ENCODE assay signal across 8 mouse cellular contexts in genomic region chr1:177150344-177151021, GRCm38 (mm10).
A peak's percentile ranks its signal among the peaks of the same experiment; 100 is the strongest.
DNase-seq lines count a peak whose midpoint lies in the region; ATAC-seq lines count a peak whose summit lies in the region.

No protein-coding gene starts in this region.

- peaks cover 9% of the 10 kb centered on the region for H3K4me1 ChIP-seq in limb, embryonic 12.5 days (replicated peaks)
- peaks cover 10% of the 10 kb centered on the region for H3K4me1 ChIP-seq in limb, embryonic 10.5 days
- peaks cover 13% of the 10 kb centered on the region for H3K4me1 ChIP-seq in hindbrain, embryonic 12.5 days
- H3K4me1 ChIP-seq in neural tube, embryonic 15.5 days: peaks cover 9% of the 10 kb centered on the region

- no peaks in the 10 kb centered on the region for H3K27me3 ChIP-seq in limb, embryonic 12.5 days
- no peaks in the 10 kb centered on the region for H3K27me3 ChIP-seq in limb, embryonic 10.5 days (ENCODE audit: low read depth, poor library complexity, severe bottlenecking)
- no peaks in the 10 kb centered on the region for H3K27me3 ChIP-seq in hindbrain, embryonic 12.5 days
- no peaks in the 10 kb centered on the region for H3K27me3 ChIP-seq in neural tube, embryonic 15.5 days (replicated peaks)

- peak; percentile 38 to 42 for DNase-seq in cerebellum, postnatal 10 days
- DNase-seq in cerebellum, adult 18-20 months: no peak
- DNase-seq in limb, embryonic 10.5 days (ENCODE audit: low spot score): no peak
- DNase-seq in thymus, postnatal 4 days: no peak
- DNase-seq in ovary, postnatal 10 days (ENCODE audit: low spot score): no peak

- H3K4me2 ChIP-seq in limb, embryonic 12.5 days: 0 out of 2 replicates have a peak overlapping the region, but pooled peaks have one; percentile 13
- H3K4me2 ChIP-seq in hindbrain, embryonic 12.5 days (replicated peaks): peak overlapping the region; percentile 43
- H3K4me2 ChIP-seq in neural tube, embryonic 15.5 days: peak overlapping the region; percentile 49

- H3K4me3 ChIP-seq in limb, embryonic 12.5 days (replicated peaks): no peak overlapping the region
- no peak overlapping the region for H3K4me3 ChIP-seq in limb, embryonic 10.5 days
- no peak overlapping the region for H3K4me3 ChIP-seq in hindbrain, embryonic 12.5 days
- H3K4me3 ChIP-seq in neural tube, embryonic 15.5 days (replicated peaks): peak overlapping the region; percentile 21

- no peak overlapping the region for H3K27ac ChIP-seq in limb, embryonic 12.5 days
- no peak overlapping the region for H3K27ac ChIP-seq in limb, embryonic 10.5 days
- H3K27ac ChIP-seq in hindbrain, embryonic 12.5 days: peak overlapping the region; percentile 79
- peak overlapping the region; percentile 65 for H3K27ac ChIP-seq in neural tube, embryonic 15.5 days (replicated peaks)

- H3K36me3 ChIP-seq in limb, embryonic 12.5 days: no peaks in the 10 kb centered on the region
- H3K36me3 ChIP-seq in limb, embryonic 10.5 days: no peaks in the 10 kb centered on the region
- no peaks in the 10 kb centered on the region for H3K36me3 ChIP-seq in hindbrain, embryonic 12.5 days
- H3K36me3 ChIP-seq in neural tube, embryonic 15.5 days: no peaks in the 10 kb centered on the region

- ATAC-seq in limb, embryonic 12.5 days (ENCODE audit: insufficient number of reproducible peaks, insufficient read depth, low FRiP score, low TSS enrichment, low read depth): no peak
- peak; percentile 91 for ATAC-seq in hindbrain, embryonic 12.5 days (ENCODE audit: low FRiP score)
- ATAC-seq in neural tube, embryonic 15.5 days (ENCODE audit: low FRiP score): peak; percentile 57

- H3K9me3 ChIP-seq in limb, embryonic 12.5 days: no peaks in the 10 kb centered on the region
- no peaks in the 10 kb centered on the region for H3K9me3 ChIP-seq in limb, embryonic 10.5 days (replicated peaks)
- H3K9me3 ChIP-seq in hindbrain, embryonic 12.5 days (replicated peaks): no peaks in the 10 kb centered on the region
- no peaks in the 10 kb centered on the region for H3K9me3 ChIP-seq in neural tube, embryonic 15.5 days (replicated peaks)

- WGBS in limb, embryonic 12.5 days: 26% methylated on average over 11 of the region's 11 CpGs
- 35% methylated on average over 11 of the region's 11 CpGs for WGBS in limb, embryonic 10.5 days
- 6% methylated on average over 11 of the region's 11 CpGs for WGBS in hindbrain, embryonic 12.5 days
- WGBS in neural tube, embryonic 15.5 days: 7% methylated on average over 11 of the region's 11 CpGs

- H3K9ac ChIP-seq in limb, embryonic 12.5 days (replicated peaks): no peak overlapping the region
- no peak overlapping the region for H3K9ac ChIP-seq in hindbrain, embryonic 12.5 days
- H3K9ac ChIP-seq in neural tube, embryonic 15.5 days (replicated peaks): no peak overlapping the region; the same call in 1 of the 2 replicates

Comparison
In these comparisons a context has a peak if more than half of its experiments do, and no peak if none do; other contexts are left out.
1. DNase-seq: peak in cerebellum, postnatal 10 days (2 of 2); none in cerebellum, adult 18-20 months (0 of 2), limb, embryonic 10.5 days (single experiment), thymus, postnatal 4 days (single experiment) and ovary, postnatal 10 days (single experiment).
2. H3K27ac ChIP-seq: peak in hindbrain, embryonic 12.5 days (single experiment) and neural tube, embryonic 15.5 days (single experiment); none in limb, embryonic 12.5 days (single experiment) and limb, embryonic 10.5 days (single experiment).
3. Peak in every context shown above with its lines, with median percentiles within 50 percentile points of each other: H3K4me2 ChIP-seq.